Mouse (Mus musculus): Measurements from ENCODE around the gene F11r.
A peak's percentile ranks its signal among the peaks of the same experiment; 100 is the strongest.

The F11r gene

DNA sequence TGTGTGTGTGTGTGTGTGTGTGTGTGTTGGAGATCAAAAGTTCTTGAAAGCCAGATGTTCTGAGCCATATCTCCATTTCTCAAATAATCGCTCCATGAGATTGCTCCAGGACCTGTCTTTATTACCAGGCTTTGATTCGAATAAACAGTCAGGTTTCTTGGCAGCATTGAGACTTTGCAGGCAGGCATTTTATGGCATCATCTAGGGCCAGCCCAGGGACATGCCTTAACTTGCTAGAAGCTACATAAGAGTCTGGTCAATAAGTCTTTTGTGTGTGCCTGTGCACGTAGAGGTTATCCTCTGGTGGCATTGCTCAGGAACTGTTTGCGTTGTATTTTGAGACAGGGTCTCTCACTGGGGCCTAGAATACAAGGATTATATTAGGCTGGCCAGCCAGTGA lies 36.2 kb downstream of the F11r start:
- DNase-seq = no peak

GRCm38 (mm10) chr1:171473920-171474640 lies 36.7 kb downstream of the F11r start:
- no peak for DNase-seq

GRCm38 (mm10) chr1:171477123-171477522 lies 39.8 kb downstream of the F11r start:
- DNase-seq = no peak

DNA sequence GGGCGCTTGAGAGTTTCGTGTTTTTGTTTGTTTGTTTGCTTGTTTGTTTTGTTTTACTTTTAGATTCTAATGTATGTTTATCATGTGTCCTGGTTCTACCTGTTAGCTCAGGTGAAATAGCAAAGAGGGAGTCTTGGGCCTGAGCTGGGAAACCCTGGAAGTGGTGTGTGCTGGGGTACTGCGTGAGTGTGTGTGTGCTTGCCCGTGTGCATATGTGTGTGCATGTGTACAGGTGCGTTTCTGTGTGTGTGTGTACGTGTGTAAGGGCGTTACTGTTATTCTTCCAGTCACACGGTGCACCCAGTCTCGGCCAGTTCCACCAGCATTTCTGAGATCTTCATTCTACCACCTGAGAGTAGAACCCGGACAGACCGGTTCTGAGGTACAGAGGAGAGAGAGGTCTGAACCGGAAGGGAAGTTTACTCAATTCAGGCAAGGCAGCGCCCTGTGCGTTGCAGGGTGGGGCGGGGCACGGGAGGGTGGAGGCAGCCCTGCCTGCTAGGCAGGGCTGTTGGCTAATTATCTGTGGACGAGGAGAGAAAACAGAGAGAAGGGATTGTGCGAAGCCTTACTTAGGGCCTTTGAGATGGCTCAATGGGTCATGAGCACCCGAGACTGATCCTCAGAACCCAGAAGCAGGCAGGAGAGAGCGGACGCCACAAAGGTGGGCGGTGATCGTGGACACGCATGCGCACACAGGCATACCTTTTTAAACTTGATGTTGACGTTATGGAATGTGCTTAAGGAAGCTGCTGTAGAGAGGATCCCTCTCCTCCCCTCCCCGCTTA lies 40.6 kb downstream of the F11r start:
- DNase-seq = peak; percentile 65 to 72

GRCm38 (mm10) chr1:171478968-171479367 lies 41.6 kb downstream of the F11r start:
- peak; percentile 66 to 83 for DNase-seq

DNA sequence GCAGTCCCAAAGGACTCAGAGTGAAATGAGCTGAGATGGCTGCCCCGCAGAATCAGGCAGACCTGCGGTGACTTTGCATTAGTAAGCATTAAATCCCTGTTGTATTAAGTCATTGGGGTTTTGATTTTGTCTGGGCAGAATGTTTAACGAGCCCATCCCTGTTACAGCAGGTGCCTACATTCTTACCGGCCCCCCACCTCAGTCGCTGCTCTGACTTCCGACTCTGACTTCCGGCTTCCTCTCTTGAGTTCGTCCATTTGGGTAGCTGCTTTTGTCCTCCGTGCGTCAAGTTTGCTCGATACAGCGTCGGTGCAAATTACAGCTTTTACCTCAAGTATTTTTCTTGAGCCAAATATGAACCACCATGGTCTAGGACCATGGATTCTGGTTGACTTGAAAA lies 56.9 kb downstream of the F11r start:
- no peak for DNase-seq

DNA sequence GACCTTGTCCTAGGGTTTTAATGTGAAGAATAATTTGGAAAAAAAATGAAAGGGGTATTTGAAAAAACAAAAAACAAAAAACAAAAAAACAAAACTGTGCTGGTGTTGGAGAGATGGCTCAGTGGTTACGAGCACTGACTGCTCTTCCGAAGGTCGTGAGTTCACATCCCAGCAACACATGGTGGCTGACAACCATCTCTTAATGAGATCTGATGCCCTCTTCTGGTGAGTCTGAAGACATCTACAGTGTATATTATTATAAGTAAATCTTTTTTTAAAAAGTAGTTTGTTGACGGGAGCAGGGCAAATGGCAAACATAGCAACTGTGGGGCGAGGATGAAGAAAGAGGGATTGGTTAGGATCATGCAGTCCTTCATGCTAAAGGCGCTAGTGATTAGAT lies 58.0 kb downstream of the F11r start:
- DNase-seq = no peak

- DNase-seq = no peak
These were observed 62.5 kb downstream of the F11r start for GRCm38 (mm10) chr1:171499856-171500255.

DNA sequence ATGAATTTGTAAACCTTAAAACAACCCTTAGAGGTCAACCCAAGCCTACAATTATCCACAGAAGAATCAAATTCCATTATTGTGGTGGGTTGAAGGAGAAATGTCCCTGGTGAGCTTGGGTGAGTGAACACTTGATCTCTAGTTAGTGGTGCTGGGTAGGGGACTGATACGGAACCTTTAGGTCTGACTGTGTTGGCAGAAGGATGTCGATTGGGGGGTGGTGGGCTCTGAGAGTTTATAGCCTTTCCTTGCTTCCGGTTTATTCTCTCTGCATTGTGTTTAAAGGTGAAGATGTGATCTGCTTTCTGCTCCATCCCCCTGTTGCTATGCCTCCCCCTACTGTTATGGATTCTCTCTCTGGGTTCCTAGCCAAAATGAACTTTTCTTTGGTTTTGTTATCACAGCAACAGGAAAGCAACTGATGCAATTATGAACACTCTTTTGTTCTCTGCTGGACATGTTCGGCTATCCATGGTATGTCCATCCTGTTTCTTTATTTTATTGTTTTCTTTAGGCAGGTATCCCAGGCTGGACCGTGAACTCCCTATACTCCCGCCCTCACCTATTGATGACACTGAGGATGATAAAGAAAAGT lies 63.8 kb downstream of the F11r start:
- no peak for DNase-seq

DNA sequence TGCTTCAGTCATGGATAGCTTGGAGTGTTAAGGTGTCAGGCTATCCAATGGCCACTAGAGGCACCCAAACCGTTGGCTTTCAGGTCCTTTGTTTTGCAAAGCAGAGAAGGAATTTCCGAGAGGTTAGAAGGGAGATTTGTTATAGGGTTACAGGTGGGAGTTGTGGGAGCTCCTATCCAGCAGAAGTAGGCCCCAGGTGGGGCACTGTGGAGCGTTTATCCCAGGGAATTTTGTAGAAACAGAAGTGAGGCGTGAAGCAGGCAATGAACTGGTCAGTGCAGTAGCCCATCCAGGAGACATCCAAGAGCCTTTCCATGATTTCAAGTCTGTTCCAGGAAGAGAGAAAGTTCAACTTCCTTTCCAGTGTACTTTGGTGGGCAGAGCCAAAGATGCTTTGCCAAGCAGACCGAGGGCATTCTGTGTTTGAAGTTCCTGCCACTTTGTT lies 64.3 kb downstream of the F11r start:
- peak in 1 of 2 experiments; percentile 40 for DNase-seq

DNA sequence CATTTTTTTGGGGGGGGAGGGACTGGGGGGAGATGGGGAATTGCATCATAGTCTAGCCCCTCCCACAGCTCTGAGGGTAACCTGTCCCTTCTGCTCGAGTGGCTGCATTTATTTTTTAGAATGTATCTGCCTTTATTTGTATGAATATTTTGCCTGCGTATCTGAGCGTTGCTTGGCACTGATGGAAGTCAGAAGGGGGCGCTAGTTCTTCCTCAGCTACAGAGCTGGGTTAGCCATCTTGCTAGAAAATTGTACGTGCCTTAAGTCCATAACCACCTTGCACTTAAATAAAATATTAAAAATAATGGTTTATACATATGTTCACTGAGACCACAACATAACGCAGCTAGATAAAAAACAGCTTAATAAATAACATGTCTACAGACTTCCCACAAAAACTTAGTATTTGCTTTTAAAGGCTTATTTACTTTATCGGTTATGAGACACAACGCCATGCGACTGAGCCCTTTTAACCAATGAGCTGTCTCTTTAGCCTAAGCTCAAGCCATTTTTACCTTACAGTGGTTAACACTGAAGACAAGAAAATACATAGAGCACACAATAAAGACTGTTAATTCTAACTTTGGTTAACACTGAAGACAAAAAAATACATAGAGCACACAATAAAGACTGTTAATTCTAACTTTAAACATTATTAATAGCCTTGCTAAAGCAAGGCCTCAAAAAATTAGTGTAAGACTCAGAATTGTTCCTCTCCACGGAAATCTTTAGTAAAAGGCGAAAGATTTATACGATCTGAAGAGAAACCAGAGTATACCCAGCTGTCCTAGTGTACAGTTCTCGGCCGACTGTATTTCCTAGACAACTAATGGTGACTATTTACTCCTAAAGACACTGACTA lies 65.3 kb downstream of the F11r start:
- peak; percentile 38 to 58 for DNase-seq

- peak; percentile 96 for DNase-seq
These were observed 65.9 kb downstream of the F11r start, which contains the start of gene Alyref2 for GRCm38 (mm10) chr1:171503250-171503591. TSS of gene Alyref2 (plus strand) at chr1:171503478.

GRCm38 (mm10) chr1:171503592-171504291 lies 66.4 kb downstream of the F11r start:
- DNase-seq = peak; percentile 71 to 73

- DNase-seq = no peak
These were observed 67.3 kb downstream of the F11r start for GRCm38 (mm10) chr1:171504586-171504985.

DNA sequence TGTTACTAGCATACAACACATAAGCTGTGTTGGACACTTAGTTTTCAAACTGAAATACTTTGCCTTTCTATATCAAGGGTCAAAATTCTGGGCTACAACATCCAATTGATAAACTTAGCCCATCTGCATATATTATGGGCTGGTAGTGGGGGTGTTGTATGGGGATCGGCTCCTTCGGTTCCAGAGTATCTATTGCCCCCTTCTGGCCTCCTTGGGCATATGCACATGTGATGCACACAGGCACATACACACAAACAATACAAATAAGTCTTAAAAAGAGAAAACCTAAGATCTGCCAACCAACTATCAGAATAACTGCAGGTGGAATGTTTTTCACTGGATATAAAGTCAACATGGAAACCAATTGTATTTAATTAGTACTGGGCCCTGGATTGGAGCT lies 75.9 kb downstream of the F11r start:
- DNase-seq = no peak

DNA sequence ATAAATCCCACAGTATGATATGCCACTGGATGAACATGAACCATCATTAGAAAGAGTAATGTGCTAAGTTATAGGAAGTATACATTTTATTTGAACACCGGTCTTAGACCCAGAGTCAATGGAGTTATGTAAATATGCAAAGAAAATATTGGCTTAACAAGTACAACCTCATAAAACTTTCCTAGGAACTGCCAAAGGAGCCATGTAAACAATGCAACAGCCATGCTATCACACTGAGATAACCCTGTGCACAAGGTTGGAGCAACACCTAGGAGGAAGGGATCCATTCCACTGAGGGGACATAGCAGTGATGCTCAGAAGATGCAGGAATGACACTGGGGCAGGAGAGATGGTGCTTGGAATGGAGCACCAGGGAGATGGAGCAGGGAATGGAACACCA lies 76.4 kb downstream of the F11r start:
- no peak for DNase-seq
